Mouse (Mus musculus) ES-CJ7 (cell line): ENCODE measurements at regions not wholly inside any gene's neighbourhood (a gene's known extent, or its start where the extent isn't known, plus 50 kb on each side); places are given as distances from the start of the nearest gene placed in this dataset.

Source experiments
- DNase-seq: peaks from one replicate; pipeline ENCODE4 v3.0.0; 2011; ENCODE audit warnings: low read depth, low spot score

- no peak for DNase-seq
These were observed 55.0 kb downstream of the Zfp648 start for GRCm38 (mm10) chr1:154255971-154256370.

- no peak for DNase-seq
These were observed 55.8 kb downstream of the Zfp648 start for GRCm38 (mm10) chr1:154256811-154257210.

GRCm38 (mm10) chr1:154258511-154258910 is 57.5 kb downstream of the Zfp648 start:
- no peak for DNase-seq

- no peak for DNase-seq
These were observed 59.4 kb downstream of the Zfp648 start for GRCm38 (mm10) chr1:154260393-154260792.

- DNase-seq, result peak; percentile 66
These were observed 80.5 kb downstream of the Zfp648 start for GRCm38 (mm10) chr1:154281438-154281837.

GRCm38 (mm10) chr1:154286080-154286479 is 85.1 kb downstream of the Zfp648 start:
- no peak for DNase-seq

- peak; percentile 8 for DNase-seq
These were observed 91.7 kb downstream of the Zfp648 start for GRCm38 (mm10) chr1:154292729-154293128.

- no peak for DNase-seq
These were observed 95.1 kb downstream of the Zfp648 start for GRCm38 (mm10) chr1:154296080-154296479.

GRCm38 (mm10) chr1:154299866-154300265 is 98.9 kb downstream of the Zfp648 start:
- no peak for DNase-seq

- DNase-seq, result no peak
These were observed 108.7 kb downstream of the Zfp648 start for GRCm38 (mm10) chr1:154309650-154310049.
